Mouse (Mus musculus): ENCODE results near the gene Arid1a.

Gene Arid1a

DNA sequence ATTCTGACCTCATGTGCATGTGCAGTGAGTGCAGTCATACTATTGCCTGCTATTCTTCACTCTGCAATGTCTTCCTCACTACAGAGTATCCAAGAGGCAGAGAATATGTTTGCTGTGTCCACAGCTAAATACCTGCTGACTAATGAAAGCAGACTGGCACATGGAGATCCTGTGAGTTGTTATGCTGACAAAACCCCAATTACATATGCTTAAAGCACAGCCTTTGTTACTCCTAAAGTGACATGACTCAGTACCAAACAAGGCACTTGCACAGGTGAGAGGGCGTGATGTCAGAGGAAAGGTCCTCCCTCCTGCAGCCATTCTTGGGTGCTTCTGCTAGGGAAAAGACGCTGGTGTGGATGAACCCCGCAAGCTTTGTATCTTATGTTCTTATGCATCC lies 21.3 kb downstream of the Arid1a start:
- in situ Hi-C loops (cut with MseI, MboI): no loop called here

DNA sequence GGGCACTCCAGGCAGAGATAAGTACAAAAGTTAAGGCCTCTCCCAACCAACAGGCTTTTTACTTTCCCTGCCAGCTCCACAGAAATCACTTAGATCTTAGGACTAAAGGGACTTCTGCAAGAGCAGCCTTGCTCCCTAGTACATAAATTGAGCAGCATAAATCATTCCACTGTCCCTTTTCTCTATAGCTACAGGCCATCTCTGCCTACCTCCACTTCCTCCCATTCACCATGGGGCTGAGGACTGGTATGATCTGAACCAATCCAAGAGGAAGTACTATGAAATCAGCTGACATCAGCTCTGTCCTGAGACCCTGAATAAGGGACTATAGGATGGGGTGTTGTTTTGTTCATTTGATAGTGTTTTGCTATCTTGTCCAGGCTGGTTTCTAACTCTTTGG lies 26.4 kb downstream of the Arid1a start:
- in situ Hi-C loops (cut with MseI, MboI): no loop called here

DNA sequence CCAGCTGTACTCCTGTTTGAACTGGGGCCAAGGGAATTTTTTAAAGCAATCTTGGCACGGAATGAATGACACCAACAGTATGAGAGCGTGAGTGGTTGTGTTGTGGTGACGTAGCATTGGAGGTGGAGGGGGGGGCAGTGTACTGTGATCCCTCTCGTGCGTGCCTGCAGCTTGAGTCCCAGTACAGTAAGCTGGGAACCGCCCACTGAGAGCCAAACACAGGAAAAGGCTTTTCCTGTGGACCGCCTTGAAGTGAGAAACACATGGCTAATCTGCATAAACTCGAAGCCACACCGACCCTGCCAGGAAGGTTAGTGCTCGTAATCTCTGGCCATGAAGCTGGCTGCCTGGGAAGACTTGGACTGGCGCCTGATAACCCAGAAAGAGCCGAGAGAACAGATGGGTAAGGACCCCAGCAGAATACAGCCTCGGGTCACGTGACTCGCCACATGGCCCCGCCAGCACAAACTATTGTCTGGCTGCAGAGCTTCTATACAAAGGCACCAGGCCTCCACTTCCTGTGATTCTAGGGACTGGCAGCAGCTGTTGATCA lies 27.0 kb downstream of the Arid1a start:
- in situ Hi-C loops (cut with MseI, MboI): no loop called here

- in situ Hi-C loops (cut with MseI, MboI): no loop called here
Measured at GRCm38 (mm10) chr4:133729007-133729406, 27.6 kb downstream of the Arid1a start.

DNA sequence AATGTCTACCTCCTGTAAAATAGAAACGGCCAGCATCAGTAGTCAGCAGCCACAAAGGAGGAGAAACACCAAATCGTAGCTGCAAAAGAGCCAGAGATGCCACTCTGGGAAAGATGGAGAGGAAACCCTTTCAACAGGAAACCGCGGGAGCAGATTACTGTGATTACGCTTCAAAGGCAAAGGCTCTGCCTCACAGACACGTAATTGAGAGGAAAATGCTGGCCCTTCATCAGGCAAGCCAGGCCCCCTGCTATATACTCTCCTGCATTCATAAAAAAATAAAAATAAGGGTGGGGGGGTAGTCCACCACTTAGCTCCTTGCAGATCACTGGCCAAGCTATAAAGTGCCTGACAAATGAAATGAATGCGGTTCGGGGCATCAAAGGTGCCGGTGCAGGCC lies 28.3 kb downstream of the Arid1a start:
- in situ Hi-C loops (cut with MseI, MboI): no loop called here

GRCm38 (mm10) chr4:133725706-133726105 lies 30.9 kb downstream of the Arid1a start:
- in situ Hi-C loops (cut with MseI, MboI): no loop called here

DNA sequence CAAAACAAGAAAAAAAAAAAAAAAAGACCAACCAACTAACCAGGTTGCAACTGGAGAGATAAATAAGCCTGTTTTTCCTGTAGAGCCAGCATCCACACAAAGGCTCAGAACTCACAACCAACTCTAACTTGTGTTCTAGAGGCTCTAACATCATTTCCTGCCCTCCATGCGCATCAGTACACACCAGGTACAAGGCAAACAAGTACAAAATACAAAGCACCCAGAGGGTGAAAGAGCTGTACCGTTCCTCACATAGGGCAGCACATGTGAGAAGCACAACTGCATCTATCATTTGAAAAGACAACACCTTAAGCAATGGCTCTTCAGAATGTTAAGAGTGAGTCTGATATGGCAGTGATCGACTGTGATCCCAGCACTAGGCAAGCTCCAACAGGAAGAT lies 36.8 kb downstream of the Arid1a start:
- in situ Hi-C loops (cut with MseI, MboI): no loop called here

- in situ Hi-C loops (cut with MseI, MboI): no loop called here
Measured at GRCm38 (mm10) chr4:133712755-133713154, 43.8 kb downstream of the Arid1a start.

DNA sequence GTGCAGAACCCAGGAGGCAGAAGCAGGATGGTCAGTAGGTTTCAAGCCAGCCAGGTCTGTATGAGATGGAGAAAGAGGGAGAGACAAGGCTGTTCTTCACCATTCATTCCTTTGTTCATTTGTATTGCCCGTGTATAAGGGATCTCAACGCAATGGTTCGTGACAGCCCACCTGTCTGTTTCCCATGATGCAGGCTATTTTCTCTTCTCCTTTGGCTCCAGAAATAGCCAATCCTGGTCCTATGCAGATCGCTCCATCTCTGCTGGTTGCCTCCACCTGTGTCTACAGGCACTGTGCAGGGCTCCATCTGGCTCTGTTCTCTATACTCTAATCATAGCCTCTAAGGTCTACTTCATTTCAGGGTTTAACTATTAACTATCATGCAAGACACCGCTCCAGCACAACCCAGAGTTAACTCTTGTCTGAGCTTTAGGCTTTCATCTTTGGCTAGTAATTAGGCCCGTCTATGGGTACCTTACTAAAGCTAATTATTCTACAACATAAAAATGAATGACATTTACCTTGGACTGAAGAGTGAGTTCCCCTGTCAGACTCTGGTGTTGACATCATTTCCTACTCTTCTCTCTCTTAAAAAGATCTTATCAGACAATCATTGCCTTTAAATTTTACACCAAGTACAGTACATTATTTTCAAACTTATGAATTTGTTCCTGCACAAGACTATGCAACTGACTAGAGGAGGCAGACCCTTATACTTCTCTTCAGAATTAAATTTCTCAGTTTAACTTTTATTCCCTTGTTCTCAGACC lies 45.1 kb downstream of the Arid1a start:
- in situ Hi-C loops (cut with MseI, MboI): no loop called here

DNA sequence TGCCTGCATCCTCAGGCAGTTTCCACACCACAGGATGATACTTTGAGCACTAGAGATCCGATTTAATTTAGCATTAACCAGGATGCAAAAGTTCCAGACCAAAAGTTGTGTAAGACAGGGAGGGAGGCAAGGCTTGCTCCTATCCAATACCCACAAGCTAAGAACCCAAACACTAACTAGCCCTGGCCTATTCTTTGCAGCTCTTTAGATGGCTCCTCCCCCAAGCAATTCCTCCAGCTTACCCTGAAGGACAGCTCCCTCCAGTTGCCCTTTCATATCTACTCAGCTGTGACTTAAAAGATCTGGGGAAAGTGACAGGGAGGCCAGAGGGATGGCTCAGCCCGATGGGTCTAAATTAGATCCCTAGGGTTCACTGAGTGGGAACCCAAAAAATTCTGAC lies 47.2 kb downstream of the Arid1a start:
- in situ Hi-C loops (cut with MseI, MboI): no loop called here

DNA sequence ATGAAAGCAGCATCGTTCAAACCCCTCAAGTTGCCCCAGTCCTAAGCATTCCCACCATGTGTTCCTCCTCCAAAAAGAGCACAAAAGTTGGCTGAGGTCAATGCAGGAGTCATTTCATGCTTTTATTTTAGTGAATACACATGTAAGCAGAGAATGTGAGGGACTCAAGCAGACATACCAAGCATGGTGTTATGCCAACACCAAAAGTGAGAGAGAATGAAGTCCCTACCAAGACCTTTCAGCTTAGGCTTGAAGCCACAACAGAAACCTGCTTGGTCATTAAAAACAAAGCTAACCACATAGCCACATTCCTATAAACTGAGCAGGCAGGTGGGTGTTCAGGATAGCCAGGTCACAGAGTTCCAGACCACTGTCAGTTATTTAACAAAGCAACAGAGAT lies 49.1 kb downstream of the Arid1a start:
- in situ Hi-C loops (cut with MseI, MboI): no loop called here

DNA sequence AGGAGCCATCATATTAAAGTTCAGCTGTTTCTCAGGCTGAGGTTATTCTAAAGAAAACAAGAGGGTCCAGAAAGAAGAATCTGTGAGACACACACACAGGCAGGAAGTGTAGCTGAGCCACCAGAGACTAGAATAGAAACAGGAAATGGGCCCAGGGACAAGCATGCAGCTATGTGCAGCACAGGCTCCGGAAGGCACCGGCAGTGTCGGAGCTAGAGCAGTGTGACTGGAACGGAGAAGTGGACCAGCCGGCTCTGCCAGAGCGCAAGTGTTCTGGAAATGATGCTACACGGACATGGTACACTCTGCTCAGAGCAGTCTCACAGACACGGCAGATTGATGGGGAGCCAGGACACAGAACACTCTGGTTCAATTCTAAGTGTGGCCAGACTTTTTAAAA lies 49.6 kb downstream of the Arid1a start:
- in situ Hi-C loops (cut with MseI, MboI): no loop called here

- in situ Hi-C loops (cut with MseI, MboI): no loop called here
Measured at GRCm38 (mm10) chr4:133705062-133705461, 51.5 kb downstream of the Arid1a start.

- in situ Hi-C loops (cut with MseI, MboI): no loop called here
Measured at GRCm38 (mm10) chr4:133700905-133701368, 55.6 kb downstream of the Arid1a start.

DNA sequence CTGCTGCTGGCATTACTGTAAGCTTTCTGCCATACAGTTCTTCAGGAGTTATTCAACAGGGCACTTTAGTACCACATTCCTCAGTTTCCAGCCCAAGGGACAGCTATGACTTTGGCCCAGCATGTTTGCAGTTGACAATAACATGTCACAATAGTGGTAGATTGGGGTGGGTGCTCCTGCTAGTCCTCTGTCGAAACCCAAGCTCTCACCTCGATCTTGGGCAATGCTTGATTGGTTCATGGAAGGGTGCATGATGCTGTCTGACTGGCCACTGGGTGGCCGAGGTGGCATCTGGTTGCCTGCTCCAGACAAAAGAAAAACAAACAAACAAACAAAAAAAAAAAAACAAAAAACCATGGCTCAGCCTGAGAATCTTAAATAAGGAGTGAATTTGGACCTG lies 61.2 kb downstream of the Arid1a start:
- in situ Hi-C loops (cut with MseI, MboI): no loop called here

GRCm38 (mm10) chr4:133690252-133690651 lies 66.3 kb downstream of the Arid1a start:
- in situ Hi-C loops (cut with MseI, MboI): no loop called here

DNA sequence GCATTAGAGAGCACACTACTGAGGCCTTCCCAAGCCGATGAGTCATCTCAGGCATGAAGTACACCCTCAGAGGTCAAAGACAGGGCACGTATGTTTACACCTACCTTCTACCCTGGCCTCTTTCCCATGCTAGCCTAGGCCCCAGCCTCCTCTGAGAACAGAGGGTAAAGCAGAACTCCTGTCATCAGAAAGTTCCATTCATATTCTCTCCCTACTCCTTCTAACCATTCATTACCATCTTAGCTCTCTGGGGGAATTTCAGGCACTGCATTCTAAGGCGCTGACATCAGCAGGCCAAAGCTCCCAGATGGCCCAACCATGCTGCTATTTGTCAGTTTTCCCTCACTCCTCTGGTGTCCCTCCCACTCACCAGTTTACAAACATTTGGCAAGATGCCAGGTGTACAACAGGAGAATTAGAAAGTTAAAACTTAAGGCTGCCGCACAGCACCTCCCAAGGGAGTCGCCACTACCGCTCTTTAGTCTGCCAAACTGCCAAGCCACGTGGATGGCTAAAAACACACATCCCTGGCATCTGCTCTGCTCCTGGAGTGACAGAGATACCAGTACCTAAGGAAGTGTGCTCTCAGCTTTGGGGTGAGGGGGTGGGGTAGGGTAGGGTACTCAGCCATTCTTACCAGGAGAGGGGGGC lies 68.0 kb downstream of the Arid1a start:
- in situ Hi-C loops (cut with MseI, MboI): no loop called here

DNA sequence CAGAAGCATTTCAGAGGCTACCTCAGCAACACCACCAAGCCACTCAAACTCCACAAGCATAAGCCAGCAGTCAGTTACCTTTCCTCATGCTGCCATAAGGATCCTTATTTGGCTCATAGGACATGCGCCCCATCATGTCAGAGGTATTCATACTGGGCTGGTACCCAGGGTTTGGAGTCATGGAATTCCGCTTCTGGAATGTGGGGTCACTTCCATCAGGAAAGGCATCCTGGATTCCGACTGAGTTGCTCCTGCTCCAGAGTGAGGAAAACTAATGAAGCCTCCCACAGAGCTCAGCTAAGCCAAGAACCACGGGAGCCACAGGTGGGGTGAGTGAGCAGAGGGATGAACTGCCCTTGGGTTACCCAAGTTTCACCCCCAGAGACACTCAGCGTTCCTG lies 69.4 kb downstream of the Arid1a start:
- in situ Hi-C loops (cut with MseI, MboI): no loop called here

DNA sequence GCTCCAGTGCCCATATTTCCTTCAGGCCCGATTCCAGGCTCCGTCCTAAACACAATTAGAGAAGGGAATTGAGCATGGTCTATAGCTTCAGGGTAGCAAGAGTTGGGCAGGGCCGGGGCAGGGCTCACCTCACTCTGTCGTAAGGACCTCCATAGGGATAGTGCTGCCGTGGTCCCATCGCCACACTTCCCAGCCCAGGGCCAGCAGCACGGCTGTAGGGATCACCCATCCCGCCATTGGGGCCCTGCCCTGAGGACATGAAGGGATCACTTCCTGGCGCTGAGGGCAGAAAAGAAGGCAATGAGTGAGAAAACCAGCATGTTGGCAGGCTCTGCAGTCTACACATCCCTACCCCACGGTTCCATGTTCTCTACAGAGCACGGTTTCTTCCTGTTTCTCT lies 70.1 kb downstream of the Arid1a start:
- in situ Hi-C loops (cut with MseI, MboI): no loop called here

DNA sequence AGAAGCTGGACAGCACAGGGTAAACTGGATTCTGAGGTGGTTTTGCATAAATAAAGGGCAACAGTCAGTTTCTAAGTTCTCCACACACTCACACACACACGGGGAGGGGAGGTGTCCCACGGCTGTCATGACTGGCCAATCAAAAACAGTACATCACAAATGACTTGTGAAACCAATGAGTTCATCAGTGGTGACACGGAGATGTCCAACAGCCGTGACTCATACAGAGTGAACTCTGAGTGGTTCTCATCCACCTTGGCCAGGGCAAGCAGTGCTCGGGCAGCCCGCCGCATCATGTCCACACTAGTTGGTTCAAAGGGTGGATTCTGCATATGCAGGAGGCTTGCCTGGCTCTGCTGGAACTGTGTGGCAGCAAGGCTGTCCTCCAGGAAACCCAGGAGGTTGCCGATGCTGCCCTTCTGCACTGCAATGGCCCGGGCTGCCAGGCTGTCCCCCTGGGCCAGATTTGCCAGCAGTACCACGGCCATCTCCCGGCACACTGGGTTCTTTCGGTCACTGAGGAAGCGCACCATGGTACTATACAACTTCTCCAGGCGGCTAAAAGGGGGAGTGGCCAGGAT lies 76.3 kb downstream of the Arid1a start:
- in situ Hi-C loops (cut with MseI, MboI): no loop called here

GRCm38 (mm10) chr4:133679629-133680028 lies 76.9 kb downstream of the Arid1a start:
- in situ Hi-C loops (cut with MseI, MboI): no loop called here

DNA sequence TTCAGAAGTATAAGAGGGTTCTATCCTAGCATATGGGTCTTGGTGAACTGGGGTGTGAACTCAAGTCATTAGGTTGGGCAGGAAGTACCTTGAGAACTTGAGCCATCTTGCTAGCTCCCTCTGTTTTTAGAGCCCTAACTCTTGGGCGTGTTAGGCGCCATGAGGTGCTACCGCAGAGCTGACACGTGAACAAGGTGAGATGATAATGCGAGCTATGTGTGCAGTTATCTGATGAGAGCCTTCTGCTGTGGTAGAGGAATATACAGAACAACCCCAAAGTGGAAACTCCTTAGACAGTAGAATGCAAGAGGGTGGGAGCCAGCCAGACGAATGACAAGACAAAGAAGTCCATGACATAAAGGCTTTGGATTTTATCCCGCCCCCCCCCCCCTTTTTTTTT lies 79.3 kb downstream of the Arid1a start:
- in situ Hi-C loops (cut with MseI, MboI): no loop called here

- in situ Hi-C loops (cut with MseI, MboI): no loop called here
Measured at GRCm38 (mm10) chr4:133676189-133676588, 80.4 kb downstream of the Arid1a start.

Data from mouse trophoblast stem cell (cell line).